Mouse (Mus musculus) layer of hippocampus, adult 11-12 months (tissue): ENCODE results near the gene A930017K11Rik.

Experiments used
- DNase-seq: peaks from one replicate; pipeline ENCODE4 v3.0.0; 2022; ENCODE audit warnings: low spot score

A930017K11Rik gene

GRCm38 (mm10) chr17:25925348-25925747 is 27.0 kb downstream of the A930017K11Rik start:
- DNase-seq: peak; percentile 75

- no peak for DNase-seq
Observed at GRCm38 (mm10) chr17:25922120-25922519, 30.2 kb downstream of the A930017K11Rik start.

GRCm38 (mm10) chr17:25919786-25920642 is 32.4 kb downstream of the A930017K11Rik start:
- peak; percentile 100 for DNase-seq

- DNase-seq: peak; percentile 58
Observed at GRCm38 (mm10) chr17:25919144-25919785, 33.1 kb downstream of the A930017K11Rik start, which contains the start of gene Rab40c. Gene Rab40c, minus strand, starts transcription at chr17:25919727.

GRCm38 (mm10) chr17:25918037-25918750 is 34.2 kb downstream of the A930017K11Rik start:
- DNase-seq: no peak

- no peak for DNase-seq
Observed at GRCm38 (mm10) chr17:25916931-25917647, 35.3 kb downstream of the A930017K11Rik start.

- no peak for DNase-seq
Observed at GRCm38 (mm10) chr17:25914295-25914694, 38.1 kb downstream of the A930017K11Rik start.

GRCm38 (mm10) chr17:25913877-25914275 is 38.5 kb downstream of the A930017K11Rik start:
- DNase-seq: no peak

- peak; percentile 74 for DNase-seq
Observed at GRCm38 (mm10) chr17:25913186-25913876, 39.0 kb downstream of the A930017K11Rik start.

- DNase-seq: no peak
Observed at GRCm38 (mm10) chr17:25911816-25912215, 40.5 kb downstream of the A930017K11Rik start.

- DNase-seq: no peak
Observed at GRCm38 (mm10) chr17:25907640-25908039, 44.7 kb downstream of the A930017K11Rik start.

GRCm38 (mm10) chr17:25903061-25903460 is 49.3 kb downstream of the A930017K11Rik start:
- DNase-seq: no peak

GRCm38 (mm10) chr17:25900193-25900592 is 52.2 kb downstream of the A930017K11Rik start:
- no peak for DNase-seq
